Mouse (Mus musculus): ENCODE results near the gene Flt3. TPM values are rescaled to one million over a fixed set of nuclear protein-coding genes. Genes with fewer than 3 reads are reported as not detected.
A peak's percentile ranks its signal among the peaks of the same experiment; 100 is the strongest.

Flt3 gene
- polyA plus RNA-seq, 1 experiment from 2014 or later, result 0.02 TPM

GRCm38 (mm10) chr5:147430936-147431839 is 30.9 kb upstream of the Flt3 start:
- WGBS, result under 1% methylated on average over 62 of the region's 68 CpGs

DNA sequence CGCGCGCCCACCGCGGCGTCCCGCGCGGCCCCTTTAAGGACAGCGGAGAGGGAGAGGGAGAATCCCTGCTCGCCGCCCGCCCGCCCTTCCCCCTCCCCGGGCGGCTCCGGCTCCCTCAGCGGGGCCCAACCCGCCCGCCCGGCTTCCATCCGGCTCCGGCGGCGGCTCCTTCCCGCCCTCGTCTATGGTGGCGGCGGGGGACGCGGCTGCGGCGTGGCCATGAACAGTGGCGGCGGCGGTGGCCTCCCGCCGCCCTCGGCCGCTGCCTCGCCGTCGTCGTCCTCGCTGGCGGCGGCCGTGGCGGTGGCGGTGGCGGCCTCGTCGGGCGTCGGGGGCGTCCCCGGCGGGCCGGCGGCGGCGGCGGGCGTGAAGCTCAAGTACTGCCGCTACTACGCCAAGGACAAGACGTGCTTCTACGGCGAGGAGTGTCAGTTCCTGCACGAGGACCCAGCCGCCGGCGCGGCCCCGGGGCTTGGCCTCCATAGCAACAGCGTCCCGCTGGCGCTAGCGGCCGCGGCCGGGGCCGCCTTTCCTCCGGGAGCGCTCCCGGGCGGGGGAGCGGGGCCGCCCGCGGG is 30.2 kb upstream of the Flt3 start:
- peak; percentile 67 for DNase-seq (ENCODE audit: low spot score)

More at GRCm38 (mm10) chr5:147430936-147431839, 30.9 kb upstream of the Flt3 start:
- Histone ChIP-seq H3K9me3 (replicated peaks) (no peaks in the 10 kb centered on the region), H3K4me3 (peak overlapping the region; percentile 89), H3K36me3 (peaks cover 12% of the 10 kb centered on the region; the same call in 1 of the 2 replicates), H3K27ac (replicated peaks) (peak overlapping the region; percentile 98), H3K4me1 (peaks cover 44% of the 10 kb centered on the region), H3K27me3 (ENCODE audit: low read depth, poor library complexity, severe bottlenecking) (no peaks in the 10 kb centered on the region)
- DNase-seq (ENCODE audit: low spot score), result peak; percentile 70

DNA sequence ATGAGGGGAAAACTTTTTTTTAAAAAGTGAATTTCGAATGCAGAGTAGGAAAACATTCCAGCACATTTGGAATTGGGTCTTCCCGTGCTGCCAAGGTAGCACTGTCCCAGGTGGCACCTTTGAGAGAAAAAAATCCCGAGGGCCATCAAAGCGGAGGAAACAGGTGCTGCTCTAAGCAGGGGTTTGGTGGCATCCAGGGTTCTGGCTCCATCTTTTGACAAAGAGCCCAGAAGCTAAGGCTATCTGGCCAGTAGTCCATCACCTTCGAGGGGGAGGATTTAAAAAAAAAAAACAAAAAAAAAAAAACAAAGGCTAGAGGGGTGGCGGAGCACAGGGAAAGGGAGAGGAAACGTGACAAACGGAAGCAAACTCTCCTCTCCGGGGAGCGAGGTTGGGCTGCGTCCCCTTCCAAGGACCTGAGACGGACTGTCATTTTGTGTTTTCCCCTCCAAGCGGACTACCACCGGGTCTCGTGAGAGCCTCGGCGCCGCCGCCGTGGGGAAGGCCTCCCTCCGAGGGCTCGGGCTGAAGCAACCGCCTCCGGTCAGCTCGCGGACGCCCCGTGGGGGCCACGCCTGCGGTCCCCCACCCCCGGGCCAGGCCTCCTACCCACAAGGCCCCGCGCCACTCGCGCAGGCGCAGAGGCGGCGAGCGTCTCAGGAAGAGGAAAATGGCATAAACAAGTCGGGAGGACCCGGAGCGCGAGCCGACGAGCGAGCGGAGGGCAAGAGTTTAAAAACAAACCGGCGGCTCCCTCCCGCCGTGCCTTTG is 29.4 kb upstream of the Flt3 start, which contains the start of gene Pan3:
Pan3 (plus strand) TSS at position 627 of the 771 bp plus-strand sequence.
- WGBS, result under 1% methylated on average over 51 of the region's 51 CpGs
- H3K36me3 ChIP-seq, result peaks cover 11% of the 10 kb centered on the region; the same call in 1 of the 2 replicates
- DNase-seq (ENCODE audit: low spot score), result peak; percentile 94

More for the DNA sequence above, 30.2 kb upstream of the Flt3 start:
- Histone ChIP-seq H3K9me3 (replicated peaks) (no peaks in the 10 kb centered on the region), H3K4me1 (peaks cover 37% of the 10 kb centered on the region), H3K4me3 (peak overlapping the region; percentile 89), H3K36me3 (peaks cover 12% of the 10 kb centered on the region; the same call in 1 of the 2 replicates), H3K27me3 (ENCODE audit: low read depth, poor library complexity, severe bottlenecking) (no peaks in the 10 kb centered on the region), H3K27ac (replicated peaks) (peak overlapping the region; percentile 98)
- WGBS, result under 1% methylated on average over 74 of the region's 91 CpGs

DNA sequence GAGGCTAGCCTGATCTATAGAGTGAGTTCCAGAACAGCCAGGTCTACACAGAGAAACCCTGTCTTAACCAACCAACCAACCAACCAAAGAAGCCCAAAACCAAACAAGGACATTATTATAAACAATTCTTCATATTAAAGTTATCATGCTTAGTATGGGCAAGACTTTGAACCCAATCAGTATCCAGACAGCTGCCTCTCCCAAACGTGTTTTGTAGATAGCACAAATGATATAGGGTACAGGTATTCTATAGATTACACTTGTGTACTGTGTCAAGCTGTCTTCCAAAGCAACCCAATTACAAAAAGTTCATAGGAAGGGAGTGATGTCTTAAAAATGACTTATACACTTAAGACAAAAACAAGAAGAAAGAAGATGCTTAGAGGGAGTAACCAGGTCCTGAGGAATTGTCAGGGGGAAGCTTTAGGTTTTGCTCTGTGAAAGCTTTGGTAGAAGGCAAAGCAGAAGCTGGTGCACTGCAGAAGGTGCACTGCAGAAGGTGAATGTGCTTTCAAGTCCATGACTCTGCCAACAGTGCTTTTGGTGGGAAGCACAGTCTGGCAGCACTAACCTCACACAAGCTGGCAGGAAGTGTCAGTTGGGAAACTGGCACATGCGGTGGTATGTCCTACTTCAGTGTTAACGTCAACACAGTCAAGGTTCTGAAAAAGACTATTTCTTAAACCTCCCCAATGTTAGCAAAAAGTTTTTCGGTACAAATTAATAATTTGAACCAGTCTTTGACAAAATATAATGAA is 25.9 kb upstream of the Flt3 start:
- H3K9me3 ChIP-seq (replicated peaks), result no peaks in the 10 kb centered on the region
- DNase-seq (ENCODE audit: low spot score), result no peak
- peaks cover 7% of the 10 kb centered on the region for H3K4me1 ChIP-seq
- no peaks in the 10 kb centered on the region for H3K36me3 ChIP-seq
- no peak overlapping the region for H3K27ac ChIP-seq (replicated peaks)
- 83% methylated on average over 4 of the region's 4 CpGs for WGBS
- no peaks in the 10 kb centered on the region for H3K27me3 ChIP-seq (ENCODE audit: low read depth, poor library complexity, severe bottlenecking)
- H3K4me3 ChIP-seq, result no peak overlapping the region

More for the DNA sequence above, 29.4 kb upstream of the Flt3 start, which contains the start of gene Pan3:
- H3K9me3 ChIP-seq (replicated peaks), result no peaks in the 10 kb centered on the region
- H3K27me3 ChIP-seq (ENCODE audit: low read depth, poor library complexity, severe bottlenecking), result no peaks in the 10 kb centered on the region
- peak within 1 kb of the TSS; percentile 89 for H3K4me3 ChIP-seq
- peak within 1 kb of the TSS; percentile 98 for H3K27ac ChIP-seq (replicated peaks)
- peaks cover 30% of the 10 kb centered on the region for H3K4me1 ChIP-seq

GRCm38 (mm10) chr5:147423612-147424011 is 23.3 kb upstream of the Flt3 start:
- WGBS, result 28% methylated on average over 6 of the region's 6 CpGs
- H3K27me3 ChIP-seq (ENCODE audit: low read depth, poor library complexity, severe bottlenecking), result no peaks in the 10 kb centered on the region
- no peaks in the 10 kb centered on the region for H3K4me1 ChIP-seq
- no peaks in the 10 kb centered on the region for H3K36me3 ChIP-seq
- no peaks in the 10 kb centered on the region for H3K9me3 ChIP-seq (replicated peaks)
- H3K27ac ChIP-seq (replicated peaks), result no peak overlapping the region
- no peak for DNase-seq (ENCODE audit: low spot score)
- no peak overlapping the region for H3K4me3 ChIP-seq

DNA sequence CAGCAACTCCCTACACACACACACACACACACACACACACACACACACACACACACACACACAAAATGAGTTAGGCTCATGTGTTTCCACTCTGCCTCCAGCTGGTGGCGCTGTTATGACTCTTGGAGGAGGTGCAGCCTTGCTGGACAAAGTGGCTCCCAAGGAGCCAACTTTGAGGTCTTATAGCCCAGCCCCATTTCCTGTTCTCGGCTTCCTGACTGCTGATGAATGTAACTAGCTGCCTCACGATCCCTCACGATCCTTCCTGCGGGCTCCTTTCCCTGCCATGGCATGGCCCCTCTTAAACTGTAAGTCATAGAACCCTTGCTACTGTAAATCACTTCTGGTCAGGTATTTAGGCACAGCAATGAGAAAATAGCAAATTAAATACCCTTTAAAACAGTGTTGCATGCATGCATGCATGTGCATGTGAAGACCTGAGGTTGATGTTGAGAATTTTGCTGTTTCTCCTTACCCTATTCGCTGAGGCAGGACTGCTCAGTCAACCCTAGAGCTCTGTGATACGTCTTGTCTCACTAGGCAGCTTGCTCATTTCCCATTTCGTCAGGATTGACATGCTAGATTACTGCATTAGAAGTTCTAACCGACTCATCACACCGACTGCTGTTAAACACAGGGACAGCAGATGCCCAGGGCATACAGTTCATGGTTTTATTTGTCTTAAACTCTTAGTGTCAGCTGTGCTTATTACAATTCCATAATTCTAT is 18.3 kb upstream of the Flt3 start:
- WGBS, result 57% methylated on average over 10 of the region's 10 CpGs

GRCm38 (mm10) chr5:147417986-147418385 is 17.7 kb upstream of the Flt3 start:
- no peaks in the 10 kb centered on the region for H3K4me1 ChIP-seq
- no peak for DNase-seq (ENCODE audit: low spot score)
- H3K36me3 ChIP-seq, result no peaks in the 10 kb centered on the region
- WGBS, result 80% methylated on average over 1 of the region's 1 CpGs
- no peak overlapping the region for H3K4me3 ChIP-seq
- H3K9me3 ChIP-seq (replicated peaks), result no peaks in the 10 kb centered on the region
- no peaks in the 10 kb centered on the region for H3K27me3 ChIP-seq (ENCODE audit: low read depth, poor library complexity, severe bottlenecking)
- no peak overlapping the region for H3K27ac ChIP-seq (replicated peaks)

More for the DNA sequence above, 18.3 kb upstream of the Flt3 start:
- Histone ChIP-seq H3K4me1 (no peaks in the 10 kb centered on the region), H3K9me3 (replicated peaks) (no peaks in the 10 kb centered on the region), H3K27me3 (ENCODE audit: low read depth, poor library complexity, severe bottlenecking) (no peaks in the 10 kb centered on the region), H3K36me3 (no peaks in the 10 kb centered on the region), H3K27ac (replicated peaks) (no peak overlapping the region), H3K4me3 (no peak overlapping the region)
- no peak for DNase-seq (ENCODE audit: low spot score)

DNA sequence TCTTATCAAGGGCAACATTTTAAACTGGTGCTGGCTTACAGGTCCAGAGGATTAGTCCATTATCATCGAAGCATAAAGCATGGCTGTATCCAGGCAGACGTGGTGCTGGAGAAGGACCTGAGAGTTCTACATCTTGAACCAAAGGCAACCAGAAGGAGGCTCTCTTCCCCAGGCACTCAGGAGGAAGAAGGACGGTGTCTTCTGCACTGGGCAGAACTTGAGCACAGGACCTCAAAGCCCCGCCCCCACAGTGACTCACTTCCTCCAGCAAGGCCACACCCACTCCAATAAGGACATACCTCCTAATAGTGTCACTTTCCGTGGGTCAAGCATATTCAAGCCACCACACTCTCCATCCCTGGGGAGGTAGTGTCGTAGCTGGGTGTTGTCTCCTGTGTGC is 10.3 kb upstream of the Flt3 start:
- H3K36me3 ChIP-seq, result no peaks in the 10 kb centered on the region
- no peaks in the 10 kb centered on the region for H3K9me3 ChIP-seq (replicated peaks)
- WGBS, result 83% methylated on average over 6 of the region's 6 CpGs
- no peaks in the 10 kb centered on the region for H3K4me1 ChIP-seq
- DNase-seq (ENCODE audit: low spot score), result no peak
- H3K4me3 ChIP-seq, result no peak overlapping the region
- H3K27ac ChIP-seq (replicated peaks), result no peak overlapping the region
- no peaks in the 10 kb centered on the region for H3K27me3 ChIP-seq (ENCODE audit: low read depth, poor library complexity, severe bottlenecking)

DNA sequence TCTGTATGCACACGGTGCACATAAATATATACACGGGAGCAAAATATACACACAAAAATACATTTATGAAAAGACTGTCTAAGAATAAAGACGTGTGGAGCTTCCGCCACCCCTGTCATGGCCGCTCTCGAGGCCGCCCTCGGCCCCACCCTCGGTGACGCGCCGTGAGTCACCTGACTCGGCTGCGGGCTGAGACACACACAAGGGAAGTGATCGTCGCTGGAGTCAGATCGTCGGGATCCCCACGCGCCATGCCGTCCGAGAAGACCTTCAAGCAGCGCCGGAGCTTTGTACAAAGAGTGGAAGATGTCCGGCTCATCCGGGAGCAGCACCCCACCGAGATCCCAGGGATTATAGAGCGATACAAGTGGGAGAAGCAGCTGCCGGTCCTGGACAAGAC is 8.4 kb upstream of the Flt3 start:
- no peak for DNase-seq (ENCODE audit: low spot score)
- WGBS, result 65% methylated on average over 29 of the region's 29 CpGs
- H3K4me1 ChIP-seq, result no peaks in the 10 kb centered on the region
- H3K36me3 ChIP-seq, result no peaks in the 10 kb centered on the region
- no peaks in the 10 kb centered on the region for H3K9me3 ChIP-seq (replicated peaks)
- H3K4me3 ChIP-seq, result peak overlapping the region; percentile 15
- H3K27ac ChIP-seq (replicated peaks), result no peak overlapping the region
- no peaks in the 10 kb centered on the region for H3K27me3 ChIP-seq (ENCODE audit: low read depth, poor library complexity, severe bottlenecking)

DNA sequence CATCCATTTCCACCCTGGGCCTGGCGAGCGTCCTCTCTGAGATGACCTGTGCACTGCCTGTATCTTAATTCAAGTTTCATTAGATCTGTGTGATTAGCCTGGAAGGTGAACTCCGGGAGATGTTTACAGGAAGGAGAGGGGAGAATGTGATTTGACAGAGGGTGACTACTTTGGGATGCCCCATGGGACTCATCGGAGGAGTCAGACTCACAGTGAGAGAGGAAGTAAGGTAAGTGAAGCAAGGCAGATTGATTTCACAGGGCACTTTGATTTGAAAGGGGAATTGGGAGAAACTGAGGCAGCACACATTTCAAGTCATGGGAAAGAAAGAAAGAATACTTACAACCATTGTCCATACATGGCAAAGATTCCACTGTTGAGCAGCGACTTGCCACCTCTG is 5.8 kb upstream of the Flt3 start:
- 89% methylated on average over 5 of the region's 5 CpGs for WGBS
- H3K9me3 ChIP-seq (replicated peaks), result no peaks in the 10 kb centered on the region
- no peak for DNase-seq (ENCODE audit: low spot score)
- H3K27ac ChIP-seq (replicated peaks), result no peak overlapping the region
- H3K4me1 ChIP-seq, result no peaks in the 10 kb centered on the region; the same call in 1 of the 2 replicates
- no peak overlapping the region for H3K4me3 ChIP-seq
- H3K36me3 ChIP-seq, result no peaks in the 10 kb centered on the region
- H3K27me3 ChIP-seq (ENCODE audit: low read depth, poor library complexity, severe bottlenecking), result peaks cover 15% of the 10 kb centered on the region

DNA sequence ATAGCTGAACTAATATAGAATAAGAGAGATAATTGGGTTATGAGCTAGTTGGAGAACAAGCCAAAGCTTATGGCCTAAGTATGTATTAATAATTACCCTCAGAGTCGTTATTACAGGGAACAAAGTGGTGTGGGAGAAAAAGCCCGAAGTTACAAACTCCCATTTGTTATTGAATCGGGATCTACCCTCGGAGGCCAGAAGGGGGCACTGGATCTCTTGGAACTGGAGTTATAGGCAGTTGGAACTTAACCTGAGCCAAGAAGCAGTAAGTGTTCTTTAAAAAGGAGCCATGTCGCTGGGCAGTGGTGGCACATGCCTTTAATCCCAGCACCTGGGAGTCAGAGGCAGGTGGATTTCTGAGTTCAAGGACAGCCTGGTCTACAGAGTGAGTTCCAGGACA is 2.2 kb upstream of the Flt3 start:
- Histone ChIP-seq H3K27ac (replicated peaks) (no peak overlapping the region), H3K9me3 (replicated peaks) (no peaks in the 10 kb centered on the region), H3K4me1 (peaks cover 15% of the 10 kb centered on the region), H3K4me3 (no peak overlapping the region), H3K27me3 (ENCODE audit: low read depth, poor library complexity, severe bottlenecking) (peaks cover 51% of the 10 kb centered on the region), H3K36me3 (no peaks in the 10 kb centered on the region)
- WGBS, result 30% methylated on average over 5 of the region's 5 CpGs
- DNase-seq (ENCODE audit: low spot score), result peak; percentile 48

Data from midbrain, embryonic 10.5 days (tissue).